Mouse (Mus musculus) T-cell, adult 2 months (primary cell): Measurements from ENCODE around the gene 1700001C19Rik.

ENCODE experiments used
- DNase-seq: peaks from one replicate; pipeline ENCODE4 v3.0.0; 2022; ENCODE audit warnings: low spot score

The 1700001C19Rik gene

GRCm38 (mm10) chr17:47462209-47462608 is 25.0 kb upstream of the 1700001C19Rik start:
- DNase-seq = no peak

DNA sequence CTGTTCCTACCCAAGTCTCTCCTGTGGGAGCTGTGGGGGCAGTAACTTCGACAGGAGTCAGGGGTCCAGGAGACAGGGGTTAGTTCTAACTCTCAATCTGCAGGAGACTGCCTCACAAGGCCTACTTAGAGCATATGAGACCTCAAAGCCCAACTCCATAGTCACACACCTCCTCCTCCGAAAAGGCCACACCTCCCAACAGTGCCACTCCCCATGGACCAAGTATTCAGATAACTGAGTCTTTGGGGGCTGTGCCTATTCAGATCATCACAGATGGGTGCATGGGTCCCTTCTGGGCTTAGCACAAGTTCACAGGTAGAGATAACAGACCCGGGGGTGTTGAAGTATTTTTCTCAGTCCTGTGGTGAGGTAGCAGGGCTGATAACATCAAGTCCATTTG is 24.5 kb upstream of the 1700001C19Rik start:
- DNase-seq = no peak

DNA sequence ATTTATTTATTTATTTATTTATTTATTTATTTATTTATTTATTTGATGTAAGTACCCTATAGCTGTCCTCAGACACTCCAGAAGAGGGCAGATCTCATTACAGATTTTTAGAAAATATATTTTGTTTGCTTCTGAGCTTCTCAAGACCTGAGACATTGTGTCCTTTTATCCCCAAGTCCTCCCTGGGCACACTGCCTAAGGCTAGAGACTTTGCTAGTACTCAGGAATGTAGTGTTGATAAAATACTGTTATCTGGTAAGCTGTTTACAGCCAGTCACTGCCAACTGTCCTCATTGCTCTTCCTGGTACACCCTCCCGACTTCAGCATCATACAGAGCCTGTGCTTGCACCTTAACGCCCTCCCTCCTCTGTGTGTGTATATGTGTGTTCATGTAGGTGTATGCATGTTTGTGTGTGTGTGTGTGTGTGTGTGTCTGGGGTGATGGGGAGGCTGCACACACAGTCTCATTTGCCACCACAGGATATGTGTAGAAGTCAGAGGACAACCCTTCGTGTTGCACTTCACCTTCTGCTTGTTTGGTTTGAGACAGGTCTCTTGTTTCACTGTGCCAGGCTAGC is 22.3 kb upstream of the 1700001C19Rik start:
- no peak for DNase-seq

DNA sequence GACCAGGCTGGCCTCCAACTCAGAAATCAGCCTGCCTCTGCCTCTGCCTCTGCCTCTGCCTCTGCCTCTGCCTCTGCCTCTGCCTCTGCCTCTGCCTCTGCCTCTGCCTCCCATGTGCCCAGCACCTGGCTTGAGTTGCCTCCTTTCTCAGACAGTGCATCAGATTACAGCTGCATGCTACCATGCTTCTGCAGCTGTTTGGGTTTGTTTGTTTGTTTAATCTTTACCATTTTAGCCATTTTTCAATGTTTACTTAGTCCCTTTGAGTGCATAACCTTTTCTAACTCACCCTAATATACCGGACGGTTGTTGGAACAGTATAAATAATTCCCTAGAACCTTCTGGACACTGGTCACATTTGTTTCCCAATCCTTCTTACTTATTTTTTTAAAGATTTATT is 21.8 kb upstream of the 1700001C19Rik start:
- no peak for DNase-seq

DNA sequence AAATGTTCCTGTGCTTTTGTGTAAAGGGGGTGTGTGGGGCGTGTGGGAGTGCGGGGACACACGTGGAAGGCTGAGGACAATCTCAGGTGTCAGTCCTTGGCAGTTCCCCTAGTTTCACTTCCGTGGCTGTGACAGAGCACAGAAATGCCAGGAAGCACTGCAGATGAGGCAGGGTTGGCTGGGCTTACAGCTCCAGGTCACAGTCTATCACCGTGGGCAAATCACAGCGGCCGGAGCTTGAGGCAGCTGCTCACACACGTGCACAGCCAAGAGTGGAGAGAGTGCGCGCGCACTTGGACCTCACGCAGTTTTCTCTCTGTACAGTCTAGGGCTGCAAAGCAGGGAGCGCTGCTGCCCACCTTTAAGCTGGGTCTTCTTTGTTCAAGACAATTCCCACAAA is 21.1 kb upstream of the 1700001C19Rik start:
- no peak for DNase-seq

DNA sequence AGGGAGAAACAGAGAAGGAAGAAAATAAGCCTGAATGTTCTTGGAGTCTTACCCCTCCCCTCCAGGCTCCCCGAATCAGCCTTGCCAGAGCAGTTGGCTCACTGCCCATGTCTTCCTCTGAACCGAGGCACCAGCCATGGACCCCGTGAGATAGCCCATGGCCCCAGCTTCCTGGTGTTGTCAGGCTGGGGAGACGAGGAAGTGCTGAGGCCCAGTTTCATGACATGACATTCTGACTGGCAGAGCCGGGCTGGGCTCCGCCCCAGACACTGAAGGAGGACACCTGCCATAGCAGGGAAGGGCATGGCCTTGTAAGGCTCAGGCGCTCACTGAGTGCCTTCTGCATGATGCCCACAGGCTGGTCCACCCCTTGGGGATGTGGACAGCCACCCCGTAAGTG is 17.5 kb upstream of the 1700001C19Rik start:
- DNase-seq = no peak

DNA sequence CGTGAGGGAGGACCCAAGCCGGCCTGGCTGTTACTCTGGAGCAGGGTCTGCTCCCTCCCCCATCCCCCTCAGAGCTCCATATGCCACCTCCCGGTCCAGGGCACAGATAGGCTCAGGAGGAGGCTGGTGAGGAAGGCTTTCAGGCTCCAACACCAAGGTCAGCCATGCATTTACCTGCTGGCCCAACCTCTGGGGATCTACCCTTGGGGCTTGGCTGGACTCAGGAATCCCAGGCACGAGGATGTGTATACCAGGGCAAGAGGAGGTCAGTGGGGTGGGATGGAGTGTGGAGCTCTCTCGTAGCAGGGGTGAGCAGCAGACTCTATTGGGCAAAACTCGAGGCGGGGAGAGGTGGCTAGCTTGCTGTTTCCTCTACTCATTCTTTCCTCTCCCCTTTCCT is 15.7 kb upstream of the 1700001C19Rik start:
- DNase-seq = no peak

DNA sequence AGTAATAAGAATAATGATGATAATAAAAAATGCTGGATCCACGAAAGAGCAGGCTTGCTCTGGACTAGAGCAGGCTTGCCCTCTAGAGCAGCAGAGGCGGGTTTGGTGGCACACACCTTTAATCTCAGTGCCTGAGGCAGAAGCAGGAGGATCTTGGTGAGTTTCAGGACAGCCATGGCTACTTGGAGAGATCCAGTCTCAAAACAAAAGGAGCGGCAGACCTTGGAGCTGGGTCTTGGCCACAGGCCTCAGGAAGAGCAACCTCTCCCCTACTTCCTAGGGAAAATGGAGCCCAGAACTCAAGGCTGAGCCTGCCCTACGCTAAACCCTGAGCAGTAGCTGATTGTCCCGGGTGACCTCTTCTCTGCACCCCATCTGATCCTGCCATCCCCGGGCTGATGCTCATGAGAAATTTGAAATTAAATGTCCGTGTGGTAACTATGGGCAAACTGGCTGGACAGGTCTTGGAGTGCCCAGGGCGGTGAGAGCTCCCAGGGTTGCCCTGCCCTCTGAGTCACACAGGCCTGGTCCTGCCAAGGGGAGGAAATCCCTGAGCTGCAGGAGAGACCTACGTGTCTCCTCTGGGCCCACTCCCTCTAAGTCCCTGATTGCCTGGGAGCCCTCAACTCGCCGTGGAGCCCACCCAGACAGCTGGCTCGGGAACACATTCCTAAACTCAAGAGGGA is 13.8 kb upstream of the 1700001C19Rik start:
- DNase-seq = no peak

DNA sequence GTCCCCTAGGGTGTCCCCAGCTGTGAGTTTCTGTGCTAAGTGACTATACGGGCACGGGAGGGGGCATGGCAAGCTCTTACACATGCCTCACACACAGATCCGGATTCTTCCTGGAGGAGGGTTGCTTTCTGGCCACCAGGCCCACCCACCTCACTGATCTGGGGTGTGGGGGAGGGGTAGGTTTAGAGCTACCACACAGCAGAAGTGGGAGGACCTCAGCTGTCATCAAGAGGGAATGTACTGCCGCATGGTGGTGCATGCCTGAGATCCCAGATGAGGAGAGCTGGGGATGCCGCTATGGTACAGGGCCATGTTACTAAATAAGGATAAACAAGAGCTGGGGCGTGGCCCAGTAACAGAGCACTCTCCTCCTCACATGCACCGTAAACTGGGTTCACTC is 13.1 kb upstream of the 1700001C19Rik start:
- DNase-seq = no peak

DNA sequence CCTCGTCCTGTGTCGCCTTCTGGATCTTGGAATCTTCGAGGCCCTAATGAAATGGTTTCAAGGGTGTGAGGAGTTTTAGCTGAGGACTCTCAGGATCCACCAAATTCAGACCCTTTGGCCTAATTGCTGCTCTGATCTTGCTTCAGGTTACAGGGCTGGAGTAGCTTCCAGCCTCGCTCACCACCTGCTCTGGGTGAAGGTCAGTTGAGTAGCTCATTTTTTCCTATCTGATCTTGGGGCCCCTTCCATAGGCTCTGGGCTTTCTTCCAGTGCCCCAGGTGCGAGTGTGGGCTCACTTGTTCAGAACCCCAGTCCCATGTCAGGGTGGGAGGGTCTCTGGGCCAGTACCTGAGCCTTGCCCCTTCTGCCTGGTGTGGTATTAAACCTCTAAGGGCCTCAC is 12.3 kb upstream of the 1700001C19Rik start:
- DNase-seq = no peak

- DNase-seq = no peak
These were observed 11.6 kb upstream of the 1700001C19Rik start for GRCm38 (mm10) chr17:47448523-47449372.

GRCm38 (mm10) chr17:47446561-47446960 is 9.4 kb upstream of the 1700001C19Rik start:
- DNase-seq = no peak

DNA sequence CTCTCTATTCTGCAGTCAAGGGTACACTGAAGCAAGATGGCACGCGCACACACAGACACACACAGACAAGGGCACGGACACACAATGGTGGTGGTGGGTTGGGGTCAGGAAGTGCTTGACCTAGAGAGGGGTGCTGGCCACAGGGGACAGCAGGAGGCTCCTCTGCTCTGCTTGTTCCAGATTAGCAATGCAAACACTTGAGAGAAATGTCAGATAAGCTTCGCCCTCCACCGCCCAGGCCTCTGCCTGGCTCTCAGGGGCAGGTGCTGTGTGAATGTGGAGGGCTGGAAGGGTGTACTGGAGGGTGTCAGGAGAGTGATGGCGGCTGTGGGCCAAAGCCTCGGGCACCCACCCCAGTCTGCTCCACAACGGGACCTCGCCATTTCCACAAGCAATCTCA is 8.8 kb upstream of the 1700001C19Rik start:
- DNase-seq = no peak

GRCm38 (mm10) chr17:47445518-47445917 is 8.3 kb upstream of the 1700001C19Rik start:
- DNase-seq = no peak

- no peak for DNase-seq
These were observed 6.9 kb upstream of the 1700001C19Rik start for GRCm38 (mm10) chr17:47444113-47444512.

- DNase-seq = no peak
These were observed 5.1 kb upstream of the 1700001C19Rik start for GRCm38 (mm10) chr17:47442271-47442670.

GRCm38 (mm10) chr17:47441296-47442051 is 4.3 kb upstream of the 1700001C19Rik start:
- no peak for DNase-seq

DNA sequence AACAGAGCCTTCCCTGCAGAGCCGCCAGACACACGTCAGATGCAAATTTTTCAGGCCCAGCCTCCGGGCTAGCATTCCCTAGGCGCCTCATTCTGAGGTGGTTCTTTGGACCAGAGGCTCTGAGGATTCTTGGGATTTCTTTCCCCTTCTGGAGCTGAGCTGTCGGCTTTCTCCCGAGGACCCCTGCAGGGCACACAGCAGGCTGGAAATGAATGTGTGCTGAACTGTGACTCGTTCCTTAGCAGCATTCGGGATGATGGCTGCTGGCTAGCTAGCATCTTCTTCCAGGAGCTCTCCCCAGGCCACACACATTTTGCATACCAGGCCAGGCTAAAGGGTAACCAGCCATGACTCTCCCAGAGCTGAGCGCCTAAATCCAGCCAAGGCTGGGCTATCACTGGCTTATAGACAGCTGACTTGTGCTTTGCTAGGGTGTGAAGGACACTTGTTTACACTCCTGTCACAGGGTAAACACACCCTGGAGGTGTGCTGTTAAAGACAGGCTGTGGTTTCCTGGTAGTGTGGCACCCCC is 3.2 kb upstream of the 1700001C19Rik start:
- no peak for DNase-seq

DNA sequence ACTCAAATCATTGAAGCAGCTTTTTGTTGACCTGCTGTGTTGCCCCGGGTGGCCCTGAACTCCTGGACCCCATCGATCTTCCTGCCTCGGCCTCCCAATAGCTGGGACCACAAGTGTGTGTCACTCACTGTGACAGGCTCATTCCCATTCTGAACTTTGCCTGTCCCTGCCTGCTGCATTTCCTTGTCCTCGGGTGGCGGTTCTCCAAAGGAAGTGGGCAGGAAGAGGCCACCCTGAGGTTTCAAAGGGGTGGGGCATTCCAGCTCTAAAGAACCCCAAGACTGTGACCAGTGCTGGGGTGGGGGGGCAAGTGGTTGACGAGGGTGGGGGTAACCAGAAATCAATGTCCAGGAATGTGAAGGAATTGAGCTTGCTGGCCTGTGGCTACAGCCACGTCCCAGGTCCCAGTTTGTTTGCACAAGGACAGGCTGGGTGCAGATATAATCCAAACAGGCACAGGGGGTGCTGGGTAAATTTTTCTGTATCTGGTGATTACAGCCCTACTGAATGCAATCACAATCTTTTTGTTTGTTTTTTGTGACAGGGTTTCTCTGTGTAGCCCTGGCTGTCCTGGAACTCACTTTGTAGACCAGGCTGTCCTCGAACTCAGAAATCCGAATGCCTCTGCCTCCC is 2.3 kb upstream of the 1700001C19Rik start:
- DNase-seq = no peak

- no peak for DNase-seq
These were observed 1.4 kb upstream of the 1700001C19Rik start for GRCm38 (mm10) chr17:47438611-47439010.

DNA sequence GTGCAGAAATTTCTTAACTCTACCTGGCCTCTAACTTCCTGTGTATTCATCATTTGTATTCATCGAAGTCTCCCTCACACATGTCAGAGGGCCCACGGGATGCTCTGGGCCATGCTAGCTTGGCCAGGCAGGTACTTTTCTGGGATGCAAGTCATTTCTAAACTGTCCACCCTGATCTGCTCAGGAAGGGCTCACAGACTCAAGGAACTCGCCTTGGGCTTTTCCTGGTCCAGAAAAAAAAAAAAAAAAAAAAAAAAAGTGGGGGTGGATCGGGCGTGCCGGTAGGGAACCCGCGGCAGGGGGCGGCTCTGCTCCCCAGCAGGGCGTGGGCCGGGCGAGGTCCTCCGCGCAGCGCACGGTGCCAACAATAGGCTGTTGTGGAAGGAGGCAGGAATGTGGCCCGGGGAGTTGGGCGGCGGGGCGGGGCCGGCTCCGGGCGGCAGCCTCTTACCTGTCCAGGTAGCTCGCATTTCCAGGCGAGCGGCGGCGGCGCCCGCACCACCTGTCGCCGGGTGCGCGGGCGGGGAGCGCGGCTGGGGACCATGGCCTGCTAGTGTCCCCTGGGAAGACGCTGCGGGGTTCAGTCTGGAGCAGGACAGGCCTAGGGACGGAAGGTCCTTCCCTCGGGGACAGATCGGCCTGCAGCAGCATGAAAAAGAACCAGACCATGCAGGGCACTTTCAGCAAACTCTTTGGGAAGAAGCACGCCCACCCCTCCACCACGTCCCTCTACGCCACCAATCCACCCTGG is 845 bp downstream of the 1700001C19Rik start, which contains the start of gene AI661453:
Gene AI661453 (plus strand): TSS at position 460 of the 751 bp plus-strand sequence.
- DNase-seq = no peak
